Mouse (Mus musculus): ENCODE measurements around the gene Cdk11b. TPM values are rescaled to one million over a fixed set of nuclear protein-coding genes. Genes with fewer than 3 reads are reported as not detected.

Gene Cdk11b
- polyA plus RNA-seq, 1 experiment from 2014 or later: 60.3 TPM

DNA sequence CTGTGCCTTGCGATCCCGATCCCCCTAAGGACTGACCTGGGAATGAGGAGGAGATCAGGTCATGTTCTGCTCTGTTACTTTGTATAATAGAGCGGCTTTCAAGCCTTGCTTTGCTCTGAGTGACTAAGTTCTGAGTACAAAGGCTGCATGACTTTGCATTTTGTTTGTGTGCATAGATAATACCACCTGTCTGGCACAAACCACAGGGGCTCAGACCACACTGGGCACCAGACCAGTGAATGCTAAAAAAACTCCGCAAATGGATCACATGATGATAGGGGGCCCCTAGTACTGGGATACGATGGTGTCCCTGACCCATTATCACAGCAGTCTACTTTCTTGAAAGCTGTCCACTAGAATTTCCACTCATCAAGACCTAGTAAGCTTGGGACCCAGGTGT lies 28.0 kb upstream of the Cdk11b start:
- H3K4me1 ChIP-seq (replicated peaks; ENCODE audit: control insufficient read depth, insufficient read depth, low read length): no peaks in the 10 kb centered on the region
- no peak for ATAC-seq
- no peaks in the 10 kb centered on the region for H3K27me3 ChIP-seq (replicated peaks; ENCODE audit: control insufficient read depth, insufficient read depth, low read length)
- H3K4me2 ChIP-seq (replicated peaks; ENCODE audit: low read depth): no peak overlapping the region
- no peak for TF ChIP-seq CTCF (IDR thresholded peaks at IDR 0.05; ENCODE audit: low read depth)
- H3K4me3 ChIP-seq (ENCODE audit: low read depth, low read length): no peak overlapping the region
- 70% methylated on average over 5 of the region's 5 CpGs for WGBS
- H3K27ac ChIP-seq (ENCODE audit: low read depth, low read length): no peak overlapping the region
- H3K9ac ChIP-seq (ENCODE audit: low read depth, low read length): no peak overlapping the region
- H3K36me3 ChIP-seq (ENCODE audit: control insufficient read depth, insufficient read depth): no peaks in the 10 kb centered on the region
- no peaks in the 10 kb centered on the region for H3K9me3 ChIP-seq (ENCODE audit: control insufficient read depth)

DNA sequence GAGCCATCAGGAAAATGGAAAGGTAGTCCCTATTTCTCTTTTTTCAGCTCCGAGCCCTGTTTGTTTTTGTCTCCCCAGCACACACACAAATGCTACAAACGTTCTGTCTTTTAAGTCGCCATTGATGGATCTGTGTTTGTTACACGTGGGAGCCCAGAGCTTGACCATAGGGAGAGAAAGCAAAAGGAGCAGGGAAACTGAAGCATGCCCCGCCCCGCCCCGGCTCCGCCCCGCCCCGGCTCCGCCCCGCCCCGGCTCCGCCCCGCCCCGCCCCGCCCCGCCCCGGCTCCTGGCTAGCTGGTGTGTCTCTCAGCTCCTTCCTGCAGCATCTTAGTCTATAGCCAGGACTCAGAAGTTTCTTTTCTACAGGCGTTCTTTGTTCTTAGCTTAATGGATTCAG lies 26.1 kb upstream of the Cdk11b start:
- H3K27ac ChIP-seq (ENCODE audit: low read depth, low read length): no peak overlapping the region
- 27% methylated on average over 20 of the region's 20 CpGs for WGBS
- no peak overlapping the region for H3K9ac ChIP-seq (ENCODE audit: low read depth, low read length)
- H3K9me3 ChIP-seq (ENCODE audit: control insufficient read depth): no peaks in the 10 kb centered on the region
- no peaks in the 10 kb centered on the region for H3K27me3 ChIP-seq (replicated peaks; ENCODE audit: control insufficient read depth, insufficient read depth, low read length)
- no peak for ATAC-seq
- TF ChIP-seq CTCF (IDR thresholded peaks at IDR 0.05; ENCODE audit: low read depth): no peak
- H3K4me1 ChIP-seq (replicated peaks; ENCODE audit: control insufficient read depth, insufficient read depth, low read length): no peaks in the 10 kb centered on the region
- no peak overlapping the region for H3K4me3 ChIP-seq (ENCODE audit: low read depth, low read length)
- H3K36me3 ChIP-seq (ENCODE audit: control insufficient read depth, insufficient read depth): no peaks in the 10 kb centered on the region
- no peak overlapping the region for H3K4me2 ChIP-seq (replicated peaks; ENCODE audit: low read depth)

DNA sequence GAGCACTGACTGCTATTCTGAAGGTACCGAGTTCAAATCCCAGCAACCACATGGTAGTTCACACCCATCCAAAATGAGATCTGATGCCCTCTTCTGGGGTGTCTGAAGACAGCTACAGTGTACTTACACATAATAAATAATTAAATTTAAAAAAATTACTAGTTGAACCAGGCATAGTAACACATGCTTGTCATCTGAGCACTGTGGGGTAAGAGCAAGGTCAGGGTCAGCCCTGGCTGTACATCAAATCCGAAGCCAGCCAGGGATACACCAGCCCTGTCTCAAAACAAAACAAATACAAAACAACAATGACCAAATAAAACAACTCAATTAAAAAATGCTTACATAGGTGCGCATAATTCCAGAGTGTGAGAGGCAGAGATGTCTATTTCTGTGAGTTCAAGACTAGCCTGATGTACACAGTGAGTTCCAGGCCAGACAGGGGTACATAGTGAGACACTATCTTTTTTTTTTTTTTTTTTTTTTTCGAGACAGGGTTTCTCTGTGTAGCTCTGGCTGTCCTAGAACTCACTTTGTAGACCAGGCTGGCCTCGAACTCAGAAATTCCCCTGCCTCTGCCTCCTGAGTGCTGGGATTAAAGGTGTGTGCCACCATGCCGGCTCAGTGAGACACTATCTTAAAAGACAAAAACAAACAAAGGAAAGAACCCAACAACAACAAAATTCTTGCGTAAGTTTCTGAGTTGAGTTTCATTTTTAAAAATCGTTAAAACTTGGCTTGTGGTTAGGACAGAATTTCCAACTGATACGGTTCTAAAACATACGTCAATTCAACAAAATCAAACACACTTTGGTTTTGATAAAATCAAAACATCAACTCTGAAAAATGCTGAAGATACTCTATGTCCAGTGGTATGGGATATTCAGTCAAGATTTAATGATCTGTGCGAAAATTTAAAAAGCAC lies 24.5 kb upstream of the Cdk11b start:
- Histone ChIP-seq H3K27me3 (replicated peaks; ENCODE audit: control insufficient read depth, insufficient read depth, low read length) (no peaks in the 10 kb centered on the region), H3K4me1 (replicated peaks; ENCODE audit: control insufficient read depth, insufficient read depth, low read length) (no peaks in the 10 kb centered on the region), H3K36me3 (ENCODE audit: control insufficient read depth, insufficient read depth) (peaks cover 5% of the 10 kb centered on the region; the same call in 1 of the 2 replicates), H3K4me3 (ENCODE audit: low read depth, low read length) (peak overlapping the region; percentile 98), H3K4me2 (replicated peaks; ENCODE audit: low read depth) (peak overlapping the region; percentile 97), H3K27ac (ENCODE audit: low read depth, low read length) (peak overlapping the region; percentile 97; the same call in 1 of the 2 replicates), H3K9me3 (ENCODE audit: control insufficient read depth) (no peaks in the 10 kb centered on the region), H3K9ac (ENCODE audit: low read depth, low read length) (no peak overlapping the region)
- 78% methylated on average over 10 of the region's 11 CpGs for WGBS
- TF ChIP-seq CTCF (IDR thresholded peaks at IDR 0.05; ENCODE audit: low read depth): no peak
- no peak for ATAC-seq

DNA sequence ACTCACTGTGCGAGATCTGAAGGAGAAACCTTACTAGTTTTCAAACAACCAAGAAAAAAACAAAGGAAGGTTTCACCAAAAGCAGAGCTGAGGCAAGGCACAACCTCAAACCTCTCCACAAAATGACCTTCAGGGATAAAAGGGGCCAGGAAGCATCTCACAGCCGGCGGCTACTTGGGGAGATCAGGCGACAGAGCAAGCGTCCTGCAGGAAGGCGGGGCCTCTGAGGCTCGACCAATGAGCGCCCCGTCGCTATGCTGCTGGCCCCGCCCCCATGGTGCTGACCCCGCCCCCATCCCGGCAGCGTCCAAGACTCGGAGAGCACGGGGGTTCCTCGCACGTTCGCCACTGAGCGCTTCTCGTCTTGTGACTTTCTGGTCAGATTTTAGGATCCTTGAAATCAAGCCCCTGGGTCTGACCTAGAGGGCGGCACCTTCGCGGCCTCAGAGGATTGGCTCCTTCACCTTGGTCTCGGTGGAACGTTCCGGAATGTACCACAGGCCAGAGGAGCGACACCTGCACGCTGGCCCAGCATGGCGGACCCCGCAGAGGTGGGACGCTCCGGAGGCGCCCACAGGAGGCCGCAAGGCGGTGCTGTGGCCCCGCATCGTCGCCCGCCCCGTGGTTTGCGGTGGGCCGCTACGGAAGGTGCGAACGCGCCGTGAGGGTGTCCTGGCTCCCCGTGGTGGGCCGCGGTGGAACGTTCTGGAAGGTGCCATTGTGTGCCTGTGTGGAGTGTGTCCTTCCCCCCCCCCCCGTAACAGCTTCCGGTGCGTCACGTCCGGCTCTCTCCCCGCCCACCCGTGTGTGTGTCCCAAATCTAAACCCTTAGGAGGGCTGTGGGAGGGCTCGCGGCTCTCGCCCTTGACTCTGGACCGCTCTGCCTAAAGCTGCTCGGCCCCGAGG lies 23.3 kb upstream of the Cdk11b start, which contains the start of gene Slc35e2:
Gene Slc35e2 (plus strand): TSS at position 326 of the 906 bp plus-strand sequence.
- peak within 1 kb of the TSS; percentile 97 for H3K4me2 ChIP-seq (replicated peaks; ENCODE audit: low read depth)
- peaks cover 5% of the 10 kb centered on the region; the same call in 1 of the 2 replicates for H3K36me3 ChIP-seq (ENCODE audit: control insufficient read depth, insufficient read depth)
- peak; percentile 61 for TF ChIP-seq CTCF (IDR thresholded peaks at IDR 0.05; ENCODE audit: low read depth)
- H3K4me3 ChIP-seq (ENCODE audit: low read depth, low read length): peak within 1 kb of the TSS; percentile 98
- peak; percentile 95 for ATAC-seq
- no peaks in the 10 kb centered on the region for H3K27me3 ChIP-seq (replicated peaks; ENCODE audit: control insufficient read depth, insufficient read depth, low read length)
- peak within 1 kb of the TSS; percentile 92 for H3K9ac ChIP-seq (ENCODE audit: low read depth, low read length)
- no peaks in the 10 kb centered on the region for H3K9me3 ChIP-seq (ENCODE audit: control insufficient read depth)
- H3K27ac ChIP-seq (ENCODE audit: low read depth, low read length): peak within 1 kb of the TSS; percentile 97
- under 1% methylated on average over 65 of the region's 65 CpGs for WGBS
- H3K4me1 ChIP-seq (replicated peaks; ENCODE audit: control insufficient read depth, insufficient read depth, low read length): no peaks in the 10 kb centered on the region

DNA sequence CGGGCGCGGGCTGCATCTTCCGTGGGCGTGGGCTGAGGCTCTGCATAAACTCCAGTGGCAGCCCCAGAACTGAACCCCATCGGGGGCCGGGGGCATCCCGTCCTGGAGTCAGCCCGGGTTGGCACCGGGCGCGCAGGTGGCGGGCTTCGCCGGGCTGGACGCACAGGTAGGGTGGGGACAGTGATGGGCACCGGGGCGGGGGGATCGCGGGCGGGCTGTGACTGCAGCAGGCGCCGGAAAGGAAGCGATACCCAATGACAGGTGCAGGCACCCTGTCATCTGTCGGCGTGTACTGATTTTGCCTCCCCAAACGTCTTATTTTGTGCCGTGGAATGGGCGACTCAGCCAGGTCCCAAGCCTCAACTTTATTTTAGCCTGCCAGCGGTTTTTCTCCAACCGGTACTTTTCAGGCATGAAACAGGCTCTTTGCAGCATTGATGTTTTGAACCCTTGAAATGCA lies 22.6 kb upstream of the Cdk11b start:
- Histone ChIP-seq H3K4me1 (replicated peaks; ENCODE audit: control insufficient read depth, insufficient read depth, low read length) (no peaks in the 10 kb centered on the region), H3K4me2 (replicated peaks; ENCODE audit: low read depth) (peak overlapping the region; percentile 97), H3K36me3 (ENCODE audit: control insufficient read depth, insufficient read depth) (peaks cover 5% of the 10 kb centered on the region; the same call in 1 of the 2 replicates), H3K27me3 (replicated peaks; ENCODE audit: control insufficient read depth, insufficient read depth, low read length) (no peaks in the 10 kb centered on the region), H3K27ac (ENCODE audit: low read depth, low read length) (peak overlapping the region; percentile 97), H3K4me3 (ENCODE audit: low read depth, low read length) (peak overlapping the region; percentile 98), H3K9me3 (ENCODE audit: control insufficient read depth) (no peaks in the 10 kb centered on the region), H3K9ac (ENCODE audit: low read depth, low read length) (peak overlapping the region; percentile 92)
- peak; percentile 17 for ATAC-seq
- TF ChIP-seq CTCF (IDR thresholded peaks at IDR 0.05; ENCODE audit: low read depth): no peak
- 2% methylated on average over 31 of the region's 31 CpGs for WGBS

Data from intestine, postnatal 0 days (tissue).